Mouse (Mus musculus): Measurements from ENCODE around the gene Elp5.
"Not testable (repeated sequence)": the region's sequence is repeated elsewhere in the genome, so short reads cannot be mapped to it uniquely, and the experiment has no call there.

Gene Elp5

DNA sequence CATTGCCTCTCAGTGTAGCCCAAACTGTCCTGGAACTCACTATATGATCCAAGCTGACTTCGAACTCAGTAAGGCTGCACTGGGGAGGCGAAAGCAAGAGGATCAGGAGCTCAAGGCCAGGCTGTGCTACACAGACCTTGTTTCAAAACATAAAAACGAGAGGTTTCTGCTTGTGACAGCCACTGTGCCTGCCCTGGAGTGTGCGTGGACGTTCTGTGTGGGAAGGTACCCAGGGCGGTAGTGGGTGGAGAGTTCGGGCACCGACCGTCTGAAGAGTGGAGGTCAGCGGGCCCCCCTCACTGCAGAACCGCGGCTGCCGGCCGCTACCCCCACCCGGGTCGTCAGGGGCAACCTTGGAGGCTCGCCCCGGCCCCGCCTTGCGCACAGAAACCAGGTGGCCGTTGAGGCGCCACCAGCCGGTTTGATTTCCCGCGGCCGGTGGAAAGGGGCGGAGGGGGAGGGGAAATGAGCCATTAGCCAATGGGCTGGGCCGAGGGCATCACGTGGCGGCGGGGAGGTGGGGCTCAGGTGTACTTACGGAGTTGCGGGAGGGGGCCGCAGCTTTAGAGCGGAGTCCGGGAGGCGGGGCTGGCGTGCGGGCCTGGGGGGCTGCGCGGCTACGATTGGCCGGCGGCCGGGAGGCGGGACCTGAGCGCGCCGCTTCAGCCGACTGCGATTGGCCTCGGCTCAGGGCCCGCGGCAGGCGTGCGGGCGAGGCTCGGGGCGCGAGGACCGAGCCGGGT lies 47.0 kb downstream of the Elp5 start, which contains the start of gene Ybx2:
TSS of gene Ybx2 (plus strand) at position 660 of the 743 bp plus-strand sequence.
- peak; percentile 91 for DNase-seq (ENCODE audit: low read depth, low spot score)

DNA sequence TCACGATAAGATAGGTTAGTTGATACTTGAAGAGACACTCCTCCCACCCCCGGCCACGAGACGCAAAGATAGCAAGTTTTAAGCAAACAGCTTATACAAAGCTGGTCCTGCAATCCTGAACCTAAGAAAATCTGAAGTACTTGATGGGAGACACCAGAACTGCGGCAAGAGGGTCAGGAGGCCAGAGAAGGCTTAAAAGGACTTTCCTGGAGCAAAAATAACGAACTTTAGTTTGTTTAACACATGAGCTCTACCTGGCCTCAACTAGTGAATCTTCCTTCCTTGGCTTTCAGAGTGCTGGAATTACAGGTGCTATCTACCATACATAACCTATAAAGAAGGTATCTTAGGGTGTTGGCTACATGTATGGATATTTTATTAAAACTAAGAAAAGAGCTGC lies 47.6 kb downstream of the Elp5 start:
- no peak for DNase-seq (ENCODE audit: low read depth, low spot score)

DNA sequence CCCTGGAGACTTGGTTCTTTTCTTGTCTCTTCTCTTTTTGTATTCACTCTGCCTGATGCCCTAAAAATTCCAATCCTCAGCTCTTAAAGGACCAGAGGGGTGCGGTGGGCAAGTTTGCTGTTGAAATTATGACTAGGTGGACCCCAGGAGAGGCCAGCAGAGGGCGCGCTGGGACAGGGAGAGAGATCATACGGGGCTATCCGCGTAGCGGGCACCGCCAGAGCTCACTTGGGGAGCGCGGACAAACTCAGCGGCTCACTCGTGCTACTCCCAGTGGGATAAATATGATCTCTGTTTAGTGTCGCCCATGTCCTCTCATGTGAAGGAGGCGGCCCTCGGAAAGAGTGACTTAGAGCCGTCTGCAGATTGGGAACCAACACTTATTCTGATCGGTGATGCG lies 48.1 kb downstream of the Elp5 start:
- DNase-seq (ENCODE audit: low read depth, low spot score) = peak; percentile 93

DNA sequence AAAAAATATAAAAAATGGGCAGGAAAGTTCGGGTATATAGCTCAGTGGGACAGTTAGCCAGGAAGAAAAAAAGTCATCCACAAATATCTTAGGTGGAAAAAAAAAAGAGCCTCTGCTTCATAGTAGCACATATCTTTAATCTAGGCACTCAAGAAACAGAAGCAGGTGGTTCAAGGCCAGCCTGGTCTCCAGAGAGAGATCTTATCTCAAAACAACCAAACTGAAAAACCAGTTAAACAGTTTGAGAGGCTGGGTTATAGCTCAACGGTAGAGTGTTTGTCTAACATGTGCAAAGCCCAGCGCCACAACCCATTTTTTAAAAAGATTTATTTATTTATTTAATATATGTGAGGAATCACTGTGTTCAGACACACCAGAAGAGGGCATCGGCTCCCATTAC lies 49.3 kb downstream of the Elp5 start:
- no peak for DNase-seq (ENCODE audit: low read depth, low spot score)

DNA sequence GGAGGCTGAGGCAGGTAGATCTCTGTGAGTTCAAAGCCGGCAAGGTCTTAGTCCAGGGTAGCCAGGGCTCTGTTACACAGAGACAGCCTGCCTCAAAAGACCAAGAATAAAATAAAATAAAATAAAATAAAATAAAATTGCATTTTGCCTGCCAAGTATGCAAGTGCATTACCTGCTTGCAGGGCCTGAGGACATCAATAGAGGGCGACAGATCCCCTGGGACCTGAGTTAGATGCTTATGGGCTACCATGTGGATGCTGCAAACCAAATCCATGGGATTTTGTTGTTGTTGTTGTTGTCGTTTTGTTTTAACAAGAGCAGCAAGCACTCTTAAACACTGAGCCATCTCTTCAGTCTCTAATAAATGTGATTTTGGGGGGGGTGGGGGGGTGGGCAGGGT lies 50.1 kb downstream of the Elp5 start:
- no peak for DNase-seq (ENCODE audit: low read depth, low spot score)

DNA sequence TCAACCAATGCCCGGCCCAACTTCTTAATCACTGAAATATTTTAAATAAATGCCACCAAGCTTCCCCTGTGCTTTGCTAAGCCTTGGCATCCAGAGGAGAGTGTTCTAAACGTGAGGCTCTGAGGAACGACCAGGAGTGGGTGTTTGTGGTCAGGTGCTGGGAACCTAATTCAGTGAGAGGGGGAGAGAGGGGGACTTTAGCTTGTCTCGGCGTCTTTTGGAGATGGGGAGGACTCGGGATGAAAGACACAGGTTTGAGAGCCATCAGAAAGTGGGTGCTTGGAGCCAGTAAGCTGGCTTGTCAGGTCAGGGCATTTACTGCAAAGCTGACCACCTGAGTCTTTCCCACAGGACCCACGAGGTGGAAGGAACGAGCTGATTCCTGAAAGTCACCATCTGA lies 50.5 kb downstream of the Elp5 start:
- no peak for DNase-seq (ENCODE audit: low read depth, low spot score)

DNA sequence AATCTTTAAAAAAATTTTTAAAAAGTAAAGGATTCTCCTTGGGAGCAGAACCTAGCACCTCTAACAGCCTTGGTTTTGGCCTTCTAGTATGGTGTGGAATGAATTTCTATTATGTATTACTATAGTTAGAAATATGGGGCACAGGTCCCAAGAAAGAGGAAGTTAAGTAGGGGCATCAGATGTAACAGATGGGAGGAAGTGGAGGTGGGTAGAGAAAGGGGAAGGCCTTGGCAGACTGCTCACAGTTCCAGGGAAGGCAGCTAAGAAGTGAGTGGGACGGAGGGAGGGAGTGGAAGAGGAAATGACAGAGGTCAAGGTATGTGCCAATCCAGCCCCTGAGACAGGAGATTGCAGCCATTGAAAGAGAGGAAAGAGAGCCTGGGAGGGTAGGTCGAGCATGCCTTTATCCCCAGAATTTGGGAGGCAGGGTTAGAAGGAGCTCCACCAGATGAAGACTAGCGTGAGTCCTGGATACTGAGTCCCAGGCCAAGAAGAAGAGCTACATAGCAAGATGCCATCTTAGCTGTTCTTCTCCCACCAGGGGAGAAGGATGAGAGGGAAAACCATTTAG lies 51.3 kb downstream of the Elp5 start:
- DNase-seq (ENCODE audit: low read depth, low spot score) = no peak

DNA sequence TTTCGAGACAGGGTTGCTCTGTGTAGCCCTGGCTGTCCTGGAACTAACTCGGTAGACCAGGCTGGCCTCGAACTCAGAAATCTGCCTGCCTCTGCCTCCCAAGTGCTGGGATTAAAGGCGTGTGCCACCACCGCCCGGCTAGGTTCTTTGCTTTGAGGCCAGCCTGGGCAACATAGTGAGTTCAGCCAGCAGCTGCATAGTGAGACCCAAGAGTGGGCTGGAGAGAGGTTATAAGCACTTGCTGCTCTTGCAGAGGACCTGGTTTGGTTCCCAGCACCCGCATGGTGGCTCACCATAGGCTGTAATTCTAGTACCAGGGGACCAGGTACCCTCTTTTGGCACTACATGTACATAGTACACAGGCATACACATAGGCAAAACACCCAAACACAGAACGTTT lies 52.1 kb downstream of the Elp5 start:
- not testable (repeated sequence) for DNase-seq (ENCODE audit: low read depth, low spot score)

DNA sequence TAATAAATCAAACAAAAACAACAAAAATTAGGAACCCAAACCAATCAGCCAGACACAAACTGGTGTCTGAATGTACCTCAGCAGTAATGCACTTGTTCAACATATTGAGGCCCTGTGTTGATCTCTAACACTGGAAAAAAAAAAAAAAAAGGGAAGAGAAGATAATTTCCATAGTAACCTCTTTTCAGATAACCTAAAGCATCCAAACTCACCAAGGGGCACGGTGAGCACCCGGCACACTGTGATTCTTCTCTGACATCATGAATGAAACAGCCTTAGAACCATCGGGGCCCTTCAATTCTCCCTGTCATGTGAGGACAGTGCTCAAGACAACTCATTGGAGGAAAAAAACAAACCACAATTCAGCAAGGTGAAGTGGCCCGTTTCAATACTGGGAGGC lies 52.6 kb downstream of the Elp5 start:
- DNase-seq (ENCODE audit: low read depth, low spot score) = no peak

DNA sequence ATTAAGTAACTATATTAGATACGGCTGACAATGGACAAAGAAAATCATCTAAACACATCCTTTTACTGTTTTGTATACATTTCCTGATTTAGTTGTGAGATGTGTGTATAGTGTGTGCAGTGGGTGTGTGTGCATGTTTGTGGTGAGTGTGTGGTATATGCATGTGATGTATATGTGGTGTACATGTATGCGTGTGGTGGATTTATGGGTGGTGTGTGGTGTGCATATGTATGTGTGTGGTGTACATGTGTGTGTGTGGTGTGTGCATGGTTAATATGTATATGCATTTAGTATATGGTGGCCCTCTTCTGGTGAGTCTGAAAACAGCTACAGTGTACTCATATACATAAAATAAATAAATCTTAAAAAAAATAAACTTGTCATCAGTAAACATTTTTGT lies 54.8 kb downstream of the Elp5 start:
- no peak for DNase-seq (ENCODE audit: low read depth, low spot score)

DNA sequence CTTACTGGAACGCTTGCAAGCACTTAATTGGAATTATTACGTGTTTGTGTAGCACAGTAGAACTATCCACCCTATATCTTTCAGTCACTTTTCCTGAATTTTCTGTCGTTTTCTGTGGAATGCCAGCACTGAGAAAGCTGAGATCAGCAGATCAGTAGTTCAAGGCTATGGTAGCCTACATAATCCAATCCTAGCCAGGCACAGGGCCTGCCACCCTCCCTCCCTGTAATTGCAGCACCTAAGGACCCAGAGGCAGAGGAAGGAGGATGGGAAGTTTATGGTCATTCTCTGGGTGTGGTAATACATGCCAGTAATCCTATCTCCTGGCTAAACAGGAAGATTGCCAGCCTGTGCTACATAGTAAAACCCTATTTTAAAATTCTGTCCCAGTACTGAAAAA lies 59.5 kb downstream of the Elp5 start:
- no peak for DNase-seq (ENCODE audit: low read depth, low spot score)

DNA sequence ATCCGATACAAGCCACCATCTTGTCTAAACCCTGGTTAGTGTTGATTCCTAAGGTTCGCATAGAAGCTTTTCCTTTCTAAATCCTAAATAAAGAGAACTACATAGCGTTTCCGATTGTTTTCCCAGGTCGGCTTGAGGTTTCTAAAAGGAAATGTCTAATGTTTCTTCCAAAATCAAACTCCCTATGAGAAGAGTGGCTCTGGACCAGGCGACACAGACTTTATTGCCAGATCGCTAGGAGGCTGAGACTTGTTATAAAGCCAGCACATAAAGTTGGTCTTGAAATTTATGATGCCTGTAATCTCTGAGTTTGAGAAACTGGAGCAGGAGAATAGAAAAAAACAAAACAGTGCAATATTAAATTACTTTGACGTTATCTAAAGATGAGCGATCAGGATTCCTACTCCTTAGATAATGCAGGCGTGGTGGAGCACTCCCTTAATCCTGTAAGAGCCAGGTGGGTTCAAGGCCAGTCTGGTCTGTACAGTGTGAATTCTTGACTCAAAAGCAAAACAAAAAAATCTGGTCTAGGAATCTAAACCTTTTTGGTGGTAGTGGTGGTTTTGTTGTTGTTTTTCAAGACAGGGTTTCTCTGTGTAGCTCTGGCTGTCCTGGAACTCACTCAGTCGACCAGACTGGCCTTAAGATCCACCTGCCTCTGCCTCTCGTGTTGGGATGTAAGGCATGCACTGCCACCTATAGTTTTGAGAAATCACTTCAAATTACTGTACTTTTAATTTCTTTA lies 60.1 kb downstream of the Elp5 start:
- no peak for DNase-seq (ENCODE audit: low read depth, low spot score)

DNA sequence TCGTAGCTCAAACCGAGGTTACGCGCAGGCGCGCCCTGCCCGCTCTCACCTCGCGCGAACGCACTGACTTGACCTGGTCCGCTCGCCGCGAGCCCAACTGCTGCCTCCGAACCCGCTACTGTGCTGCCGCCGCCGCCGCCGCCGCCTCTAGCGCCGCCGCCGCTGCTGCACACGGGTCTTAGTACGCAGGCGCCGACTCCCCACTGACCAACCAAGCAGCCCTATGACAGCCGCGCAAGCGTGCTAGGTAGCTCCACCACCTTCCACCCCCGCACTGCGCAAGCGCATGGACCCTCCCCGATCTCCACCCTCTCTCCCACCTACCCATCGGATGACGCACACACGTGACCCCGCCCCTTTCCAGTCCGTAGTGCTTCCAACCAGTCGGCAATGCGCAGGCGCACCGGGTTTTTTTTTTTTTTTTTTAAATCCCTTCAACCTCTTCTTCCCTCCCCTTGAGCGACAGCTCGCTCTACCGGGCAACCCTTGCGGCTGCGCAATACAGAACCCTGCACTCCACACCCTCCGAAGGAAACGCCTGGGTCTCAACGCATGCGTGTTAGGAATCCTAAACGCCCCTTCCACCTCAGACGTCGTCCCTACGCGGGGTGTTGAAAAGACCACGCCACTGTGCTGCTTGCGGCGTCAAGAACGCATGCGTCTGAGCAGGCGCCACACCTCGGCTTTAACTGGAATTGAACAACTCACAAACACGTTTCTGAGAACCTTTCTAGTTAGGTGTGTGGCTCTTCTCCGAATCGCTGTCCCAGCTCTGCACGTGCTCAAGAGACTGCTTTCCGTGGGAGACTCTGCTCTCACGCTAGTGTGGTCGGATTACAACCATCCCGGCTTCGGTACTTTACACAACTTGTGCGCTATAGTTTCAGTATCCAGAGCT lies 61.0 kb downstream of the Elp5 start, which contains the start of gene Eif5a:
TSS of gene Eif5a (minus strand) at position 845 of the 898 bp plus-strand sequence.
- peak; percentile 100 for DNase-seq (ENCODE audit: low read depth, low spot score)

DNA sequence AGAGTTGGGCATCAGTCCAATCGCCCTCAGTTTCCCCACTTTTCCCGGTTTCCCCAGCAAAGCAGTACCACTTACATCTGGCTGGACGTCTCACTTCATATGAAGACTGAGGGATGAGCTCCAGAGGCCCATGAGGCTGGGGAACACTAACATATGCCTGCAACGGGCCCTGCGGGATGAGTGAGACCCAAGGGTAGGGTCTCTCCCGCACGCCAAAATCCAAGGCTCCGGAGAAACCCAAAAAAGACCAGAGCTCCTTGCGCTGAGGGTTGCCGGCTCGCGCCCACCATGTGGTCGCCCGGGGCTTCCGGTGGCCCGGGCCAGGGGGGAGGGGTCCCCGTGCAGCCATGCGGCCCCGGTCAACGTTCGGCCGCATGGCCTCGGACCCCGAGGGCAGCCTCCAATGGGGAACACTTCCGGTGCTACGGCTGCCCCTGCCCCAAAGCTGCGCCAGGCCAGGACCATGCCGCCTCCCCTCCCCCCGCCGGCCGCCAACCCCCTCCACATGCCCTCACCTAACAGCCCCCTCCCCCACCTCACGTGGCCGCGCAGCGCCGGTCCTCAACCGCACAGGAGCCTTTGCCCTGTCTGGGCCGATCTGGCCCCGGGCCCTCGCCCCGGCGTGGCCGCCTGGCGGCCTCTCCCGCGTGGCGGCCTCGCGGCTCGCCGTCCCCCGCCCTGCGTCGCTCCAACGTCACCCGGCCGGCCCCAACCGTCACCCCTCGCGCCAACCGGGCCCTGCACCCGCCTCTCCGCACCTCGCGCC lies 61.9 kb downstream of the Elp5 start:
- DNase-seq (ENCODE audit: low read depth, low spot score) = peak; percentile 62

DNA sequence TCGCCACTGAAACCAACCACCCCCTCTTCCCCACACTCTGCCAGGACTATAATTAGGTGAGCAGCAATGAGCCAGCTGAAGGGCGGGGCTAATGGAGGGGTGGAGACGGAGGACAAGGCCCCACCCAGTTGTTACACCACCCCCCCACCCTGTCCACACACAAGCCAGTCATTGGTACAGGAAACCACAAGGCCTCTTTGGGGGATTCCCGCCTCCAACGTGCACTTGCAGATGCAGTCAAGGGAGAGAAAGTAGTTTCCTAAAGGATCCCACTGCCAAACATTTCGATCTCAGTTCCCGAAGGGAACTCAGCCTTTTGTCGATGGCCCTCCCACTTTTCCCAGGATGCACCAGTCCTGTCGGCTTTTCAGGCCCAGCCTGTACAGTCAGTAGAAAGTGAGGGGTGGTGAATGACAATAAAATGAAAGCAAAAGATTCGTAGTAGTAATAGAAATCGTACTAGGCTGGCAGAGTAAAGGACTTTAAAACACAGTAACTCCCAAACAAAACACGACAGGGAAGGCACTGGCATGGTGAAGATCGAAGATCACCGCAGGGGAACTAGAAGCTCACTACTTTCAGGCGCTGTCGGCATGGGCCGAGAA lies 62.6 kb downstream of the Elp5 start:
- peak; percentile 61 for DNase-seq (ENCODE audit: low read depth, low spot score)

DNA sequence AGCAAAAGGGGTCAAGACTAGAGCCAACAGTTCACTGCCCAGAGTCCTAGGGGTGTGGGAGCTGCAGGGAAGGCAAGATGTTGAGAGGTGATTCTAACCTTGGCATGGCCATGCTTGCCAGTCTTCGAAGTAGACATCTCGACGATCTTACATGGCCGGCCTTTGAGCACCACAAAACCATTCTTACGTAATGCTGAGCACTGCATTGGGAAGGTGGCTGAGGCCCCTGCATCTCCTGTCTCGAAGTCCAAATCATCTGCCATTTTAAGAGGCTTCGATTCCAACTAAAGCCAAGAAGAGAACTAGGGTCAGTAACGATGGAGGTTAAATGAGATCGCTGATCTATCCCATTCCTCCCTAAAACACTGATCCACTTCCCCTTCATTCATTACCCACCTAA lies 63.3 kb downstream of the Elp5 start:
- DNase-seq (ENCODE audit: low read depth, low spot score) = no peak

All from mesoderm, embryonic 11.5 days (tissue).